Mouse (Mus musculus) bone marrow macrophage, adult 2 months (primary cell): ENCODE results near the gene Gpx7. TPM values are rescaled to one million over a fixed set of nuclear protein-coding genes. Genes with fewer than 3 reads are reported as not detected.

Source experiments
- H3K27ac ChIP-seq: 2 replicates; pipeline ENCODE4 v1.5.1; 2012; ENCODE audit warnings: low read depth, low read length; ENCODE audit not compliant: insufficient read depth
- H3K4me1 ChIP-seq: 2 replicates; pipeline ENCODE4 v1.6.1; 2012; ENCODE audit warnings: low read length; ENCODE audit not compliant: control insufficient read depth, insufficient read depth
- H3K4me3 ChIP-seq: 2 replicates; pipeline ENCODE4 v1.5.1; 2012; ENCODE audit warnings: mild to moderate bottlenecking, low read length, moderate library complexity; ENCODE audit not compliant: insufficient read depth
- CTCF ChIP-seq: IDR thresholded peaks from 2 replicates; pipeline ENCODE4 v1.5.1; 2012; ENCODE audit warnings: low read depth, mild to moderate bottlenecking, low read length, moderate library complexity
- POLR2A ChIP-seq: IDR thresholded peaks from 2 replicates; pipeline ENCODE4 v1.6.1; 2012; ENCODE audit warnings: mild to moderate bottlenecking, low read depth, low read length, borderline replicate concordance
- polyA plus RNA-seq: library from polyadenylated mRNA; stranded (reverse); fragments of >200 nt; gene quantifications from 2 replicates; pipeline ENCODE4 v1.2.4, GENCODE M21; 2012; ENCODE audit not compliant: missing spikeins, insufficient read depth, insufficient read length

Gene Gpx7
- polyA plus RNA-seq, 1 experiment = 0.66 TPM

DNA sequence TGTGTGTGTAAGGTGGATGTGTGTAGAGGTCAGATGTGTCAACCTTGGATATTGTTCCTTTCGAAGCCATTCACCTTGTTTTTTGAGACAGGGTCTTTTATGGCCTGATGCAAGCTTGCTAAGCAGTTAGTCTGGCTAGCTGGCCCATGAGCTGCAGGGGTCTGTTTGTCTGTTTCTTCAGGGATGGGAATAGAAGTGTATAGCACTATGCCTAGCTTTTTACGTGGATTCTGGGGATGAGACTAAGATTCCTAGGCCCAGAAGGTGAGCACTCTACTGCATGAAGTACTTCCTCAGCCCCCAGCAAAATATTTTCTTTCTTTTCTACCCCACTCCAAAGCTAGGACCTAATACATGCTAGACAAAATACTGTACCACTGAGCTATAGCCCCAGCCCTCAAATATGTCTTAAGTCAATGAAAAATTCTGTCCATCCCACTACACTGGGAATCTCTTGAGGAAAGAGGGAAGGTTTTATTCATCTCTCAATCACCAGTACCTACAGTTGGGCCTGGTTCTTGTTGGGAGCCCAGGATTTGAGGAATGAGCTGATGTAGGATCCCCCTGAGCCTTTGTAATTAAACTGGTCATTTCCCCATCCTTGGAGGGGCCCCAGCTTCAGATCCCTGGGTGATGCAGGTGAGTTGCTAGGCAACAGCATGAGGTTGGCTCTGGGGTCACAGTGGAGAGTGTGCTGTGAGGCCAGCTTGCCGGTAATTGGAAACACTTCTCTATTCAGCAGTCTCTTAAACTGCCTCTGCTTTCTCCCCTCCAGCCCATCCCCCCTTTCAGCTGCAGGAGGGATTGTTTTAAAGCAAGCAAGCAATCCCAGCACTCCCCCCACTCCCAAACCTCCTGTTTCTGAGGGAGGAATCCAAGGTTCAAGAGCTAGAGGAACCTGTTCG lies 24.1 kb upstream of the Gpx7 start:
- H3K4me3 ChIP-seq = no peak overlapping the region
- peaks cover 7% of the 10 kb centered on the region for H3K4me1 ChIP-seq
- no peak overlapping the region for H3K27ac ChIP-seq
- TF ChIP-seq POLR2A (no peak), CTCF (no peak)

DNA sequence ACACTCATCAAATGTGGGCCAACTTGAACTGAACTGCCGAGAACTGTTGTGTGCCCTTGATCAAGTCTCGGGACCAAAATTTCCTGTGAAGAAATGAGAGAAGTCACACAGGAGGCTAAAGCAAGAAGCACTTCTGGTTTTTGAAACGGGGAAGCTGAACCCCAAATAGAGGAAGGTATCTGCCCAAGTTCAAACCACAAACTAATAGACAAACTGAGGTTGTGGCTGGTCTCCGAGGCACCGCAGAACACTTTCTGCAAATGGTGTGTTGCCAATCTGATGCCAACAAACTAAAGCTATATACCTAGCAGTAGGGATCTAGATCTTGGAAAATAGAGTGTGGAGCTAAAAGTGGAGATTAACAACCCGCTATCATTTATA lies 21.6 kb upstream of the Gpx7 start:
- H3K27ac ChIP-seq = no peak overlapping the region
- no peak overlapping the region for H3K4me3 ChIP-seq
- H3K4me1 ChIP-seq = peaks cover 7% of the 10 kb centered on the region
- TF ChIP-seq CTCF = no peak

DNA sequence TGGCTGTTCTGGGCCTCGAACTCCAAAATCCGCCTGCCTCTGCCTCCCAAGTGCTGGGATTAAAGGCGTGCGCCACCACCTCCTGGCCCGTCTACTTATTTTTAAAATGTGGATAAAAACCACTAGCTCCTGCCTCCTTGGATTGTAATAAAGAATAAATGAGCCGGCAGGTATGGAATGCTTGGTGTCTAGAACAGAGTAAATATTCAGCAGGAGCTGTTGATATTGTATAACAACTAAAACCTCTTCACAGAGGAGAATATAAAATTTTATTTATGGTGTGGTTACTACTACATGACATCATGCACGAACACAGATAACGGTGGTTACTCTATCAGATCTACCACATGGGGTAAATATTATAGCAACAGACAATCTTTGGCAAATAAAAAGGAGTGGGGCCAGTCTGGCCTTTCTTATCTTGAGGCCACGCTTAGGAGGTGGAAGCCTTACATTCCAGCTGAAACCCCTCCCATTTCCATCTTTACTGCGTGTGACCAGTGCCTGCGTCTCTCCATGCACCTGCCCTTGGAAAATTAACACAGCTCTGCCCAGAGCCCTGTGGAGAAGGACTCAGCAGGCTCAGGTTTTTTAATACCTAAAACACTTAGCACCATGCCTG lies 21.1 kb upstream of the Gpx7 start:
- TF ChIP-seq CTCF = no peak
- no peak for TF ChIP-seq POLR2A
- Histone ChIP-seq H3K4me1 (peaks cover 7% of the 10 kb centered on the region), H3K4me3 (no peak overlapping the region), H3K27ac (no peak overlapping the region)

DNA sequence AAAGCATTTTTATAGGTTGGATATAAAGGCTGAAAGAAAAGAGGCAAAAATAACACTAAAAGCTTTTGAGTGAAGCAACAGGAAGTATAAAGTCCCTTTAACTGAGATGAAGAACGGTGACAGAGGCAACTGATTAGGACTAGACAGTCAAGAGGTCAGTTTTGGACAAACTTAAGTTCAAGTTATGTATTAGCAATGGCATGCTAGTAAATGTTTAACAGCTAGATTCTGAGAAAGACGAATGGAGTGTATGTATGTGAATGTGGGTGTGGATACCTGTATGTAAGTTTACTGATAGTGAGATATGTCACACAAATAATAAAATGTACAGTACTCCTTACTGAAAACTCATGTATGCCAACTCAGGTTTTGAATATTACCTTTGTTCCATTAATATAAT lies 17.8 kb upstream of the Gpx7 start:
- Histone ChIP-seq H3K4me3 (no peak overlapping the region), H3K27ac (no peak overlapping the region), H3K4me1 (peaks cover 7% of the 10 kb centered on the region)
- TF ChIP-seq CTCF = no peak
- TF ChIP-seq POLR2A = no peak

DNA sequence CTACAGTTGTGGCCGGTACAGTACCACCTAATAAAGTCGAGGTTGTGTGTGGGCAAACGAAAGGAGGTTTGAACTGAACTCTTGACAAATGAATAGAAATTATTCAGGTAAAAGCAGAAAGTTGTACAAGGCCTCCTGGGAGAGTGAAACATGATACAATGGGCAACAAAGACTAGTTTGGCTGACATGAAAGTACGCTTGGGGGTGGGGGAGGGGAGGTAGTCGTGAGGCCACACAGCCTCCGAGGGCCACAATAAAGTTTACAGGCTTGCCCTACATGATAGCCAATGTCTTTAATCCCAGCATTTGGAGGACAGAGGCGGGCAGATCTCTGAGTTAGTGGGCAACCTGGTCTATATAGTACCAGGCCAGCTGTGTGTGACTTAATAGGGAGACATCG lies 860 bp upstream of the Gpx7 start:
- Histone ChIP-seq H3K4me1 (no peaks in the 10 kb centered on the region), H3K27ac (no peak overlapping the region)

DNA sequence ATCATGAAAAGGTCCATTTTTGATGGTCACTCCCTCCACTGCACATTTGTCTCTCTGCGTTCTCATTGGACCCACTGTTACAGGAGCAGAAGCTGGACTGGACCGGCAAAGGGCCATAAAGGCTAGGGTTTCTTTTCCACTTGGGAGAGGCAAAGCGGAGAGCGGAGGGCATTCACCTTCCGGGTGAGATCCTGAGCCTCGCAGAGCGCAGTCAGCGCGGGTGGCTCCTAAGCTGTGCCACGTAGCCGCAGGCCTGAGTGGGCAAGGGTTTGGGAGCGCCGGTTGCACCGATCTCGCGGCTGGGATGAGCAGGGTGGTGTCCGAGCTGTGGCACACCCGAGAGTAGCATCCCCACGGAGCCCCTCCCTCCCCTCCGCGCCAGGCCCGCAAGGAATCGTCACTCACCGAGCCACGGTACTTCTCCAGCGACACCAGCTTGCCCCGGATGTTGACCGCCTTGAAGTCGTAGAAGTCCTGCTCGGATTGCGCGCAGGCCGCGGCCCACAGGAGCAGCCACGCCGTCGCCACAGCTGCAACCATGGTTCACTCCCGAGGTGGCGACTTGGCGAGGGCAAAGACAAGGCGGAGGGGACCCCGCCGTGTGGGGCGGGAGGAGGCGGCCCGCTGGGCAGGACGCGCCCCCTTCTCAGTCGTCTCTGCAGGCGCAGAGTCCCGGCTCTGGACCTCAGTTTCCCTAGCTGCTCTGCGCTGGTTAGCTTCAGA lies 462 bp downstream of the Gpx7 start:
- H3K4me3 ChIP-seq = peak overlapping the region; percentile 18; the same call in 1 of the 2 replicates
- TF ChIP-seq CTCF = no peak
- no peak for TF ChIP-seq POLR2A
- H3K27ac ChIP-seq = no peak overlapping the region
- no peaks in the 10 kb centered on the region for H3K4me1 ChIP-seq

More for the DNA sequence above, 860 bp upstream of the Gpx7 start:
- TF ChIP-seq POLR2A (no peak), CTCF (no peak)
- H3K4me3 ChIP-seq = no peak overlapping the region

DNA sequence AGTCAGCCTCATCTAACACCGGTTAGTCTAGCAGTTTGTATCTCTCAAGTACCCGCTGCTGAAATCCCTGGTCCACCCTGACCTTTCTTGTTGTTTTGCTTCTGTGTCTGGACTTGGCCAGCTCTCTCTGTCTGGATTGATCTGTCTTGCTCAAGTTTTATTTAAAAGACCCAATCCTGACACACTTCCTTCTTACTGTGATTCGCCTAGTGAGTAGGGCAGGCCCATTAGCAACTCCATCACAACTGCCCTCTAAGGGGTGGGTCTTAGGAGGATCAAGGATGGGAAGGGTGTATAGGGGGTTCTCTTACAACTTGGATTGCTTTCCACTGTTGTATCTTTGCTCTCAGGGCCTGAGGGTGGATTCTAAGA lies 1.0 kb downstream of the Gpx7 start:
- H3K4me3 ChIP-seq = no peak overlapping the region
- no peak overlapping the region for H3K27ac ChIP-seq
- no peaks in the 10 kb centered on the region for H3K4me1 ChIP-seq
- no peak for TF ChIP-seq CTCF
- TF ChIP-seq POLR2A = no peak

DNA sequence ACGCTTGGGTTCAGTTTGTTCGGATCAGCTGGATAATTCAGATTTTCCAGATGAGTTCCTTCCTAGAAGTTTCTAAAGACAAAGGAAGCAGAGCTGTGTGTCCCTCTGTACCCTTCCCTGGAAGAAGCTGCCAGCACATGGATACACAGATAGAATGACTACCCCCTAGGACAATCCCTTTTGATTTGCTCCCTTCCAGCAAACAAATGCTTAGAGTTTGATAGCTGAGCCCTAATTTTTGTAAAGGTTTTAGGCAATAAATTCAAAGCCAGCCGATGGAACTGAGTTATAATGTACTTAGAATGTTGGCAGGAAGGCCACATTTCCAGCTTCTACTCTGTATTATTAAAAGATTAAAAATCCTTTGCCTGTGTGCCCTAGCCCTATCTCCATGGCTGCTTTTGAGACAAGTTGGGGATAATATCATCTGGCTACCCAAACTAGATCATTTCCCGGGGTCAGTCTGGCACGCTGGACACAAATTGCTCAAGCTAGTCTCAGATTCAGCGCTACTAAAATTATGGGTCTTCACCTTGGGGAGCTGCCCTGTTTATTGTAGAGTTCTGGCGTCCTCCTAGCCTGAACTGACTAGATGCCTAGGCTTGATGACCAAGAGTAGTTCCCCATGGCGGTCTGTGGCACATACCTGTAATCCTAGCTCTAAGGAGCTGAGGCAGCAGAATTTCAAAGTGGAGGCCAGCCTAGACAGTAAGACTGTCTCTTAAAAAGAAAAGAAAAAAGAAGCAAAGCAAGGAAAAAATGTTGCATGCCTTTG lies 2.7 kb downstream of the Gpx7 start:
- Histone ChIP-seq H3K4me1 (no peaks in the 10 kb centered on the region), H3K27ac (no peak overlapping the region), H3K4me3 (no peak overlapping the region)
- TF ChIP-seq CTCF (no peak), POLR2A (no peak)

DNA sequence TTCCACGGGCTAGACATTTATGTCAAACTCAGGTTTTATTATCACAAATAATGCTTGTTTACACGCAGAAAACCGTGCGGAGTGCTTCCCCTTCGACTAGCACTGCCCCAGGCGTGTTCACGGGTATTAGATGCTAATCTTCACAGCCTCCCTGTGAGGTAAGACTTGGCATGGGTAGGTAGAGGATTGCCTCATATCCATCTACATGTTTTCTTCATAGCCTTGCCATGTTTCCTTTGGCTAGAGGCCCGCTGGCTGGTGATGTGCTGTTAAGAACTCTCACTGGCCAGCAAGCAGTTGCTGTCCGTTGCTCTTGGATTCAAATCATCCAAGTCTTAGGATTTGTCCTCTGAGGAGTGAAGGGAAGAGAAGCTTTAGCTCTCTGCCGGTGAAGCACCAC lies 6.4 kb downstream of the Gpx7 start:
- TF ChIP-seq CTCF = no peak
- TF ChIP-seq POLR2A = no peak

DNA sequence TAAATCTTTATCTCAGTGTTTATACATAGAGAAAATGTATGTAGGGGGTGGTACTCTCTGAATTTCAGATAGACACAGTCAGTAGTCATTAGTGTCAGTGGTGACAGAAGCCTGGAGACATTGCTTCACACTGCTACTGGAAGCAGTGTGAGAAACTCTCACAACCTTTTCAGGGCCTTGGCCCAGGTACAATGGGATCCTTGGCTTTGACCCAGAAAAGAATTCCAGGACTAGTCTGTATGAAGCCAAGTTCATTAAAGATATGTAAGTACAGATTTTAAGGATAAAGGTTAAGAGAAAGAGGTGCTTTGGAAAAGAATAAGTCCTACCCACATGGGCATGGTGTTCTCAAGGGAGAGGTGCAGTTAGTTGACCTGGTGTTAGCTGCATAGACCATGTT lies 12.5 kb downstream of the Gpx7 start:
- H3K4me1 ChIP-seq = no peaks in the 10 kb centered on the region
- TF ChIP-seq POLR2A (no peak), CTCF (no peak)
- no peak overlapping the region for H3K27ac ChIP-seq
- H3K4me3 ChIP-seq = no peak overlapping the region

More for the DNA sequence above, 6.4 kb downstream of the Gpx7 start:
- Histone ChIP-seq H3K27ac (no peak overlapping the region), H3K4me3 (no peak overlapping the region), H3K4me1 (no peaks in the 10 kb centered on the region)
